Mouse (Mus musculus): ENCODE results near the gene Stx5a. TPM values are rescaled to one million over a fixed set of nuclear protein-coding genes. Genes with fewer than 3 reads are reported as not detected.

Stx5a gene
- polyA plus RNA-seq, 1 experiment from 2014 or later, result 111 TPM

- Histone ChIP-seq H3K36me3 (ENCODE audit: control insufficient read depth, insufficient read depth, low read length) (peaks cover 7% of the 10 kb centered on the region; the same call in 1 of the 2 replicates), H3K27me3 (ENCODE audit: control insufficient read depth, insufficient read depth, low read length) (no peaks in the 10 kb centered on the region), H3K4me1 (replicated peaks; ENCODE audit: control insufficient read depth, insufficient read depth, low read length) (no peaks in the 10 kb centered on the region), H3K4me2 (replicated peaks; ENCODE audit: low read depth, low read length) (peak overlapping the region; percentile 69), H3K9ac (ENCODE audit: low read depth, low read length) (peak overlapping the region; percentile 88), H3K9me3 (ENCODE audit: control insufficient read depth, low read length) (no peaks in the 10 kb centered on the region), H3K4me3 (ENCODE audit: low read depth, low read length) (peak overlapping the region; percentile 84), H3K27ac (ENCODE audit: low read depth, low read length) (peak overlapping the region; percentile 88)
- no peak for DNase-seq (ENCODE audit: low spot score)
- WGBS, result 1% methylated on average over 5 of the region's 5 CpGs
- ATAC-seq (ENCODE audit: low FRiP score), result no peak; the same call in 1 of the 2 replicates
These were observed 18.7 kb upstream of the Stx5a start for GRCm38 (mm10) chr19:8722559-8722906.

GRCm38 (mm10) chr19:8722907-8723573 is 18.2 kb upstream of the Stx5a start, which contains the start of gene Slc3a2:
Gene Slc3a2 (minus strand): TSS chr19:8723369.
- Histone ChIP-seq H3K27ac (ENCODE audit: low read depth, low read length) (peak within 1 kb of the TSS; percentile 88), H3K9me3 (ENCODE audit: control insufficient read depth, low read length) (no peaks in the 10 kb centered on the region), H3K36me3 (ENCODE audit: control insufficient read depth, insufficient read depth, low read length) (peaks cover 7% of the 10 kb centered on the region; the same call in 1 of the 2 replicates), H3K4me2 (replicated peaks; ENCODE audit: low read depth, low read length) (peak within 1 kb of the TSS; percentile 69), H3K4me1 (replicated peaks; ENCODE audit: control insufficient read depth, insufficient read depth, low read length) (no peaks in the 10 kb centered on the region), H3K4me3 (ENCODE audit: low read depth, low read length) (peak within 1 kb of the TSS; percentile 84), H3K27me3 (ENCODE audit: control insufficient read depth, insufficient read depth, low read length) (no peaks in the 10 kb centered on the region), H3K9ac (ENCODE audit: low read depth, low read length) (peak within 1 kb of the TSS; percentile 98)
- DNase-seq (ENCODE audit: low spot score), result peak; percentile 95
- WGBS, result under 1% methylated on average over 50 of the region's 50 CpGs
- ATAC-seq (ENCODE audit: low FRiP score), result peak; percentile 97

DNA sequence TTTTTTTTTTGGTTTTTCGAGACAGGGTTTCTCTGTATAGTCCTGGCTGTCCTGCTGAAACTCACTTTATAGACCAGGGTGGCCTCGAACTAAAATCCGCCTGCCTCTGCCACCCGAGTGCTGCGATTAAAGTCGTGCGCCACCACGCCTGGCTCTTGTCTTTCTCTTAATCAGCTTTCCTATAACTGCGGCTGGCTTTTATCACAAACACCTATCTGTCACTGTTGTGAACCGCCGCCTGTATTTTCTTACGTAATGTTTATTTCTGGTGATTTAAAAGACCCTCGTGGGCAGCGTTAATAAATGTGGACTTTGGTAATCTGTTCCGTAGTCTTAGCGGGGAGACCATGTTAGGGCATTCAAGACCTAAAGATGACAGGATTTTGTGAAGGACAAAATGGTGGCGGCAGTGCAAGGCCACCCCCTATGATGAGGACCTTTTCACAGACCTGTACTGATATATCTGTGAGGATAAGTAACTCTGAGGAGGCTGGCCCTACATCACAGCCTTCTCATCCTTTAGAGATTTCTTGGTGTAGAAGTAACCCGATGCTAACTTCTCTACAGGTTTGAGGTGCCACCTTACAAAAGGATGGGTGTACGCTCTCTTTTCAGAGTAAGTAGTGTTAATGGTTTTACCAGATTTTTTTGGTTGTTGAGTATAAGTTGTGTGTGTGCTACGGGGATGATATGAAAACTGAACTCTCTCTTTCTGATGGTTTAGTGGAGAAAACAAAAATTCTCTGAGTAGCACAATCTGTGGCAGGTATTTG is 17.5 kb upstream of the Stx5a start:
- under 1% methylated on average over 20 of the region's 20 CpGs for WGBS
- DNase-seq (ENCODE audit: low spot score) (peak; percentile 45), ATAC-seq (ENCODE audit: low FRiP score) (no peak)
- Histone ChIP-seq H3K36me3 (ENCODE audit: control insufficient read depth, insufficient read depth, low read length) (peaks cover 7% of the 10 kb centered on the region; the same call in 1 of the 2 replicates), H3K4me2 (replicated peaks; ENCODE audit: low read depth, low read length) (peak overlapping the region; percentile 44), H3K4me1 (replicated peaks; ENCODE audit: control insufficient read depth, insufficient read depth, low read length) (no peaks in the 10 kb centered on the region), H3K4me3 (ENCODE audit: low read depth, low read length) (peak overlapping the region; percentile 84), H3K9me3 (ENCODE audit: control insufficient read depth, low read length) (no peaks in the 10 kb centered on the region), H3K27me3 (ENCODE audit: control insufficient read depth, insufficient read depth, low read length) (no peaks in the 10 kb centered on the region), H3K27ac (ENCODE audit: low read depth, low read length) (peak overlapping the region; percentile 77), H3K9ac (ENCODE audit: low read depth, low read length) (peak overlapping the region; percentile 98)

DNA sequence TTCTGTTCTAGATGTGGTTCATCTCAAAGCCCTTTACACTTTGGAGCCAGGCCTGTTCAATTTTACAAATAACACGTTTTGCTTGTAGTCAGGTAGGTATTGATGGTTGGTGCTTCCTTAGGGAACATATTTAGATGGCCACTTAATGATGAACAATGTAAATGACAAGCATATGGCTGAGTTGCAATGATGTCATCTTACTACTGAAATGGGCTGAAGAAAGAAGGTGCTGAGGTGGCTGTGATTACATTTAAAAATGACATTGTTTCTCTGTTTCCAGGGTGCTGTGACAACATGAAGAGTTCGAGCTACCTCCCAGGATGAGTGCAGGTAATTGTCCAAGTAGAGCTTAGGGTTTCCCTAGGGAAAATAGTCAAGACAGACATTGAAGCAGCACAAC is 16.8 kb upstream of the Stx5a start:
- Histone ChIP-seq H3K4me2 (replicated peaks; ENCODE audit: low read depth, low read length) (peak overlapping the region; percentile 44), H3K9ac (ENCODE audit: low read depth, low read length) (peak overlapping the region; percentile 98), H3K27me3 (ENCODE audit: control insufficient read depth, insufficient read depth, low read length) (no peaks in the 10 kb centered on the region), H3K27ac (ENCODE audit: low read depth, low read length) (no peak overlapping the region), H3K4me3 (ENCODE audit: low read depth, low read length) (peak overlapping the region; percentile 84), H3K4me1 (replicated peaks; ENCODE audit: control insufficient read depth, insufficient read depth, low read length) (no peaks in the 10 kb centered on the region), H3K36me3 (ENCODE audit: control insufficient read depth, insufficient read depth, low read length) (peaks cover 7% of the 10 kb centered on the region; the same call in 1 of the 2 replicates), H3K9me3 (ENCODE audit: control insufficient read depth, low read length) (no peaks in the 10 kb centered on the region)
- WGBS, result 5% methylated on average over 2 of the region's 2 CpGs
- DNase-seq (ENCODE audit: low spot score) (no peak), ATAC-seq (ENCODE audit: low FRiP score) (no peak)

DNA sequence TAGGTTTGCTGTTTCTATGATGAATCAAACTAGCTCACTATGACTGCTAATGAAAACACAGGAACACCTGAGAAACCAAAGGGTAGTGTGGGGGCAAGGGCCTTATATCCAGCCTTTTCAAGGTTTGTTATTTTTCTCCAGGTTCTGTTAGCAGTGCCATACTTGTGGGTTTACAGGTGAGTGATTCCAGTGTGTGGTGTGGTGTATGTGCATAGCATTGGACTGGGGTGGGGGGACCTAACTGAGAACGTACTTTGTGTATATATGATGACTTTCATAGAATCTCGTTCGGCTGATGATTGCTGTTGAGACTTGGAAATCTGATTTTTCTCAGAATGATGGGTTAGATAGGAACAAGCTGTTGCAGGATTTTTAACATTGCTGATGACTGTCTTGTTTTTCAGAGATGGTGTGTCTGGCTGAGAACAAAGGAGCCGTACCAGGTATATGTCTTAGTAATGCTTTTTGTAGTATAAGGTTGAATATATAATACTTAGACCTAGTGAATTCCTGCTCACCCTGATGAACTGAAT is 16.1 kb upstream of the Stx5a start:
- H3K4me2 ChIP-seq (replicated peaks; ENCODE audit: low read depth, low read length), result peak overlapping the region; percentile 44
- H3K36me3 ChIP-seq (ENCODE audit: control insufficient read depth, insufficient read depth, low read length), result peaks cover 7% of the 10 kb centered on the region; the same call in 1 of the 2 replicates
- no peak for ATAC-seq (ENCODE audit: low FRiP score)
- 51% methylated on average over 4 of the region's 4 CpGs for WGBS
- DNase-seq (ENCODE audit: low spot score), result no peak
- H3K27me3 ChIP-seq (ENCODE audit: control insufficient read depth, insufficient read depth, low read length), result no peaks in the 10 kb centered on the region
- no peaks in the 10 kb centered on the region for H3K9me3 ChIP-seq (ENCODE audit: control insufficient read depth, low read length)
- peak overlapping the region; percentile 98 for H3K9ac ChIP-seq (ENCODE audit: low read depth, low read length)
- H3K27ac ChIP-seq (ENCODE audit: low read depth, low read length), result no peak overlapping the region
- no peaks in the 10 kb centered on the region for H3K4me1 ChIP-seq (replicated peaks; ENCODE audit: control insufficient read depth, insufficient read depth, low read length)
- H3K4me3 ChIP-seq (ENCODE audit: low read depth, low read length), result peak overlapping the region; percentile 84

DNA sequence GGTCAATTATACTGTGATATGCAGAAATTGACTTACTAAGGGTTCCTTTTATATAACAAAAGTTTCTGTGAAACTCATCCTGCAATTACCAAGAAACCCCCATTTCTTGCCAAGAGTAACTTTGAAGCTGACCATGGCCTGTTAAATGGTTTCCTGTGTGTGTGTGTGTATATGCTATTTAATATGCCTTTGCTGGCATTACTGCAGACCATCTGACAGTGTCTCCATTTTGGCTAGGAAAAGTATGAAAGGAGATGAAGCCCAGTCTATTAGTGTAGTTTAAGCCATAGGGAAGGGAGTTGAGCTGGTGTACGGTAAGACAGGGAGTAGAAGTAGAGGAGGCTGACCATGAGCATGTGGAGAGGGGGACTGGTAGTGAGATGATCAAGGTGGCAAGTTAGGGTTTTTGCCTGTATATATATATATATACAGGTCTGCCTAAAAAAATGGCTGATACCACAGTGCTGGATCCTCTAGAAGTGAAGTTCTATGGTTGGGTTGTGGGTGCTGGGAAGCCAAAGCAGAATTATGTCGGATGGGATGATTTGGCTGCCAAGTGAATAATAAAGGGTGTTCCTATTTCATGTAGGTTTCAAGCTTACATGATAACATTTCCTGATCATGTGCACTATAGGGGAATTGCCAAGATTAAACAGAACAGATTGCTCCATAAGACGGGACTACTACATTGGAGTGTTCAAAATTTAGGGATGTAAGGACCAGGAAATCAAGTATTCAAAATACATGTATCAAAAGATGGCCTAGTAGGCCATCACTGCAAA is 14.4 kb upstream of the Stx5a start:
- no peak for ATAC-seq (ENCODE audit: low FRiP score)
- H3K9ac ChIP-seq (ENCODE audit: low read depth, low read length), result no peak overlapping the region
- no peak overlapping the region for H3K27ac ChIP-seq (ENCODE audit: low read depth, low read length)
- H3K36me3 ChIP-seq (ENCODE audit: control insufficient read depth, insufficient read depth, low read length), result peaks cover 7% of the 10 kb centered on the region; the same call in 1 of the 2 replicates
- no peaks in the 10 kb centered on the region for H3K9me3 ChIP-seq (ENCODE audit: control insufficient read depth, low read length)
- no peaks in the 10 kb centered on the region for H3K4me1 ChIP-seq (replicated peaks; ENCODE audit: control insufficient read depth, insufficient read depth, low read length)
- H3K27me3 ChIP-seq (ENCODE audit: control insufficient read depth, insufficient read depth, low read length), result no peaks in the 10 kb centered on the region
- no peak overlapping the region for H3K4me2 ChIP-seq (replicated peaks; ENCODE audit: low read depth, low read length)
- DNase-seq (ENCODE audit: low spot score), result no peak
- 18% methylated on average over 3 of the region's 3 CpGs for WGBS
- H3K4me3 ChIP-seq (ENCODE audit: low read depth, low read length), result no peak overlapping the region

DNA sequence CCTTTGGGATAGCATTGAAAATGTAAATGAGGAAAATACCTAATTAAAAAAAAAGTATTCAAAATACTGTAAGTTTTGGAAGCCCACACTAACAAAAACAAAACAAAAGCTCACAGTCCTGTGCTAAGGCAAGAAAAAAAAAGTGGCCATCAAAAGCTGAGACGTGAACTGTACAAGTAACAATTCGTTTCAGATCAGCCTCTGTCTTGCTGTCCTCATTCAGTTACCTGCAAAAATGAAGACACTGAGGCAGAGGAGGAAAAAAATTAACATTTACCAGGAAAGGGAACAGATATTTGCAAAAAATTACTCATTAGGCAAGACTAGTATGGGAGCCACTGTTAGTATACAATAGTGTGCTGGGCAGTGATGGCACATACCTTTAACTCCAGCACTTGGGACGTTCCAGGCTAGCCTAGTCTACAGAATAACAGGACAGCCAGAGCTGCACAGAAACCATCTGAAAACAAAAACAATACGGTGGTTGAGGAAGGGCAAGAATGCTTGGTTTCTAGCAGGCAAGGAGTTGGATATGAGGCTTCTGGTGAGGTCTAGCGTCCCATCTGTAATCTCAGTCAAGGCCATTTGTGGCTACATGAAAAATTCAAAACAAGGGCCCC is 13.6 kb upstream of the Stx5a start:
- WGBS, result 27% methylated on average over 5 of the region's 5 CpGs
- H3K9me3 ChIP-seq (ENCODE audit: control insufficient read depth, low read length), result no peaks in the 10 kb centered on the region
- no peak overlapping the region for H3K4me3 ChIP-seq (ENCODE audit: low read depth, low read length)
- H3K9ac ChIP-seq (ENCODE audit: low read depth, low read length), result no peak overlapping the region
- peaks cover 7% of the 10 kb centered on the region; the same call in 1 of the 2 replicates for H3K36me3 ChIP-seq (ENCODE audit: control insufficient read depth, insufficient read depth, low read length)
- DNase-seq (ENCODE audit: low spot score), result no peak
- no peak for ATAC-seq (ENCODE audit: low FRiP score)
- H3K4me1 ChIP-seq (replicated peaks; ENCODE audit: control insufficient read depth, insufficient read depth, low read length), result no peaks in the 10 kb centered on the region
- H3K27ac ChIP-seq (ENCODE audit: low read depth, low read length), result no peak overlapping the region
- no peaks in the 10 kb centered on the region for H3K27me3 ChIP-seq (ENCODE audit: control insufficient read depth, insufficient read depth, low read length)
- H3K4me2 ChIP-seq (replicated peaks; ENCODE audit: low read depth, low read length), result no peak overlapping the region

Measured in hindbrain, embryonic 11.5 days (tissue).